Mouse (Mus musculus): ENCODE results near the gene Mta3. TPM values are rescaled to one million over a fixed set of nuclear protein-coding genes. Genes with fewer than 3 reads are reported as not detected.
A peak's percentile ranks its signal among the peaks of the same experiment; 100 is the strongest.

The Mta3 gene
- total RNA-seq, 2 experiments from 2014 or later = 35.3 to 35.6 TPM

- no peak for DNase-seq
Measured at GRCm38 (mm10) chr17:83812200-83812944, 106.4 kb downstream of the Mta3 start.

- no peak for DNase-seq
Measured at GRCm38 (mm10) chr17:83813050-83813449, 107.1 kb downstream of the Mta3 start.

- DNase-seq = no peak
Measured at GRCm38 (mm10) chr17:83816996-83817395, 111.0 kb downstream of the Mta3 start.

- DNase-seq = peak; percentile 60
Measured at GRCm38 (mm10) chr17:83819503-83819902, 113.5 kb downstream of the Mta3 start.

DNA sequence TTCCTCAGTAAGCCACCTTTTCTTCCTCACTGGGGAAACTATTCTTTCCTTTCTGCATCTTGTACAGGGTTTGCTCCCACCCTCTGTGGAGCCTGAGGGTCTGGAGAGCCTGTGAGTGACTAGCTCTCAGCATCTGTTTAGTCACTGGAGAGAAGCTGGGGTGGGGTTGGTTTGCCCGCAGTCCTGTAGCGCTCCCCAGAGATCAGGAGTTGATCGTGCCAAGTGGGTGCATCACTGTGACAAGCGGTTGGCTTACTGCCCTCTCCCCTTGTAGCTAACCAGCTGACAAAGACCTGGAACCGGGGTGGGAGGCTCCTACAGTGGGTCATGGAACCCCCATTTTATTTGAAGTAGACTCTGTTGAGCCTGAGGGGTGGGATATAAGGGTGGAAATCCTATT is 114.7 kb downstream of the Mta3 start:
- DNase-seq = no peak

DNA sequence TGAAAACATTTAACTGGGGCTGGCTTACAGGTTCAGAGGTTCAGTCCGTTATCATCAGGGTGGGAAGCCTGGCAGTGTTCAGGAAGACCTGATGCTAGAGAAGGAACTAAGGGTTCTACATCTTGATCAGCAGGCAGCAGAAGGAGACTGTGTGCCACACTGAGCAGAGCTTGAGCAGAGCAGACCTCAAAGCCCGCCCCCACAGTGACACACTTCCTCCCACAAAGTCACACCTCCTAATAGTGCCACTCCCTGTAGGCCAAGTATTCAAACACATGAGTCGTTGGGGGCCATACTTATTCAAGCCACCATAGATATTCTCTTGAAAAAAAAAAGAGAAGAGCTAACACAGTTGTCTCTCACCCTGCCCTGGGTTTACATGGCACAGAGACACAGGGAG is 115.9 kb downstream of the Mta3 start:
- no peak for DNase-seq

GRCm38 (mm10) chr17:83823835-83824234 is 117.9 kb downstream of the Mta3 start:
- DNase-seq = no peak

GRCm38 (mm10) chr17:83829356-83829755 is 123.4 kb downstream of the Mta3 start:
- no peak for DNase-seq

- no peak for DNase-seq
Measured at GRCm38 (mm10) chr17:83830616-83831292, 124.8 kb downstream of the Mta3 start.

DNA sequence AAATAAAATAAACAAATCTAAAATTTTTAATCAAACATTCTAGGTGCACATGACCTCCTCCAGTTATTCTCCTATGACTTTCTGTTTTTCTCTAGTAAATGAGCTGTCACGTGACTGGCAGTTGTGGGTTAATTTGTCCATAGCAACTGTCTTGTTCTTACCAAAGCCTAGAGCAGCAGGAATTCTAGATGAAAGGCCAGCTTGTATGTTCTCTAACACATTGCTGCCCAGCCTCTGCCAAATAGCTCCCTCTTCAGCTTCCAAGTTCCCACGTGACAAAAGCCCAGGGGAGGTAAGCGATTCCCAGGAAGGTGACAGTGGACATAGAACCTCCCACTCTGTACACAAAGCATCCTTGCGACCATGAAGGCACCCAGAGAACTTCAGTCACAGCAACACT is 128.2 kb downstream of the Mta3 start:
- peak; percentile 41 for DNase-seq

- DNase-seq = no peak
Measured at GRCm38 (mm10) chr17:83836048-83836447, 130.1 kb downstream of the Mta3 start.

DNA sequence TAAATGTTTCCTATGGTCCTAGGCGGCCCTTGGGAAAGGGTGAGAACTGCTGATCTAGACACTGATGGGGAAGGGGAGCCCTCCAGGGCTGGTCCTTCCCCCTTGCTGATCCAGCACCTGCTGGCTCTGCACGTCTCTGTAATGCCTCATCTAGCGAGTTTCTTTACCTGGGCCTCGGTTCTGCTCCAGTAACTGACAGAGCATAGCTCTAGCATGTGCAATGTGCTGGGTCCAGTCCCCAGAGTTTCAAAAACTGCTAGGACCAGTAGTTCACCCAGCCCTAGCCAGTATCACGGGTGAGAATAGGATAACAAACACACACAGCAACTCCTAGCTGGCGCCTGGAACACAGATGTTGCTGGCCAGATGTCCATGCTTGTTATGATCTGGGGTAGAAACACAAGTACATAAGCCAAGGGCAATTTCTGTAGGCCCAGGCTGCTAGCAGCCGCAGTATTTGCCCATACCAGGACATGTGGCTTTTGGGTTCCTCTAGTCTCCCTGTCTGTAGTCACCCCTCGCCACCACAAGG is 131.8 kb downstream of the Mta3 start:
- DNase-seq = no peak

DNA sequence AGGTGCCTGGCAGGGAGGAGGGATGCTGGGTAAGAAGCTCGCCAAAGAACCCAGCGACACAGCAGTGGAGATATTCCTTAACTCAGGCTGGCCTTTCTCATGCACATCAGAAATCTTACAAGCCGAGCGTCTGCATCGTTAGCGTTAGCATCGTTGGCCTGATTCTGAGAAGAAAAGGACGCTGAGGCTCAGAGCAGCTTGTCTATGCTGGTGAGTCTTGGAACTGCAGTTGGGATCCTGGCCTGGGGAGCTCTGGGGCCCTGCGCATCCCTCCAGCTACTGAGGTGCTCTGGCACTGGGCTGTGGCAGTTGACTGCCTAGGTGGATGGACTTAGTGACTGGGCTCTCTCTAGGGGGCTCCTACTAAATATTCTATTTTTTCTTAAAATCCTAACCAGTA is 133.2 kb downstream of the Mta3 start:
- DNase-seq = no peak

- no peak for DNase-seq
Measured at GRCm38 (mm10) chr17:83841011-83841410, 135.0 kb downstream of the Mta3 start.

- peak; percentile 28 for DNase-seq
Measured at GRCm38 (mm10) chr17:83843780-83844179, 137.8 kb downstream of the Mta3 start.

- no peak for DNase-seq
Measured at GRCm38 (mm10) chr17:83845538-83845937, 139.6 kb downstream of the Mta3 start.

DNA sequence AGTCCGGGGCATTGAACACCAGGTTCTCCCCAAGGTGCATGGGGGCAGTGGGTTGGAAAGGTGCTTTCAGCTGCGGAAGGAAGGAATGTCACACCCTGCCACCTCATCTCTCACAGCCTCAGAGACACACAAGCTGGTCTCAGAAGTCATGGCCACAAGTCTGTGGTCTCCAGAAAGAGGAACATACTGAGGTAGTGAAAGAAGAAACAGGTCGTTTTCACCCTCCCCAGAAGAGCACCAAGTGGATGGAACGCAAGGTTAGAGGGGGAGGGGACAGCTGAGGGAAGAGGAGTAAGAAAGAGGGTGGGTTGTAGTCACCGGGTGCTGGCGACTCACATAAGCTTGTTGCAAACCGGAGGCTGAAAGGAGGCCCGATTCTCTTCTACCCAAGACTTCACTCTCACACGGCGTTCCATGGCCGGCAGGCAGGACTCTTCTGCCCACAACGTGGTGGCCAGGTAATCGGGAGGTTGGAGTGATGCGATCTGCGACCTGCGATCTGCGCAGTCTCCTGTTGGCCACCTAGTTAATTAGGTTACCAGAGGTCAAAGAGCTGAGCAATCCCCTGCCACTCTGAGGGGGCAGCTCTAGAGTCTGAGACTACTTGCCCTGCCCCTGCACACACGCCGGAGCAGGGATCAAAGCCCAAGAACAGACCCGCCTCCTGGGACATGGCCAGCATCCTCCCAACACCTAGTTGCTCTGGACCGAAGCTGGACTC is 140.5 kb downstream of the Mta3 start:
- DNase-seq = no peak

- no peak for DNase-seq
Measured at GRCm38 (mm10) chr17:83847100-83847499, 141.1 kb downstream of the Mta3 start.

DNA sequence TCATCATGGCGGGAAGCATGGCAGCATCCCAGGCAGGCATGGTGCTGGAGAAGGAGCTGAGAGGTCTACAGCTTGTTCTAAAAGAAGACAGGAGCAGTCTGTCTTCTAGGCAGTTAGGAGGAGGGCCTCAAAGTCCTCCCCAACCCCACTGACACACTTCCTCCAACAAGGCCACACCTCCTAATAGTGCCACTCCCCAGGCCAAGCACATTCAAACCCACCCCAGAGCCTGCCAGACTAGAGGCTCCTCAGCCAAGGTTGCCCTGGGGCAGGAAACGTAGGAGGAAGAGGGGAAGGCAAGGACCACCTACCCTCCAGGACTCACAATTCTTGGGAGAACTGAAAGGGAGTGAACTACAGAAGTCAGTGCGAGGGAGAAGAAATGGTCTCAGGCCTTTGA is 141.9 kb downstream of the Mta3 start, which contains the start of gene Haao:
Gene Haao, minus strand, starts transcription at position 149 of the 400 bp plus-strand sequence.
- no peak for DNase-seq

GRCm38 (mm10) chr17:83848482-83848881 is 142.5 kb downstream of the Mta3 start:
- DNase-seq = no peak

- no peak for DNase-seq
Measured at GRCm38 (mm10) chr17:83849081-83849675, 143.2 kb downstream of the Mta3 start.

DNA sequence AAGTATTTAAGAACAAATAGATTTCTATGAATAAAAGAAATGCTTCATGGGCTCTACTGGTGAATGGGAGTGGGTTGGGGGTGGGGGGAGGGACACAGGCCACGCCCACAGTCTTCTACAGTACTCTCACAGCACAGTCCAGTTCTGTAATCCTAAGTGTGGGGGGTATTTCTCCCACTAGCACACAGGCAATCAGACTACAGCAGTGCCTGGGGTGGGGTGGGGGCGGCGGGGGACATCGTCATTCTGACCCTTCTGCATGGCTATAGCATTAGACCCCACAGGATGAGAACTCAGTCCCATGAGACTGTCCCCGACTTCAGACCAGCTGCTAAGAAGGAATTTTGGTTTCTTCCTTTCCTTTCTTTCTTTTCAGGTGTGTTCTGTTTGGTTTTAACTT is 143.8 kb downstream of the Mta3 start:
- no peak for DNase-seq

DNA sequence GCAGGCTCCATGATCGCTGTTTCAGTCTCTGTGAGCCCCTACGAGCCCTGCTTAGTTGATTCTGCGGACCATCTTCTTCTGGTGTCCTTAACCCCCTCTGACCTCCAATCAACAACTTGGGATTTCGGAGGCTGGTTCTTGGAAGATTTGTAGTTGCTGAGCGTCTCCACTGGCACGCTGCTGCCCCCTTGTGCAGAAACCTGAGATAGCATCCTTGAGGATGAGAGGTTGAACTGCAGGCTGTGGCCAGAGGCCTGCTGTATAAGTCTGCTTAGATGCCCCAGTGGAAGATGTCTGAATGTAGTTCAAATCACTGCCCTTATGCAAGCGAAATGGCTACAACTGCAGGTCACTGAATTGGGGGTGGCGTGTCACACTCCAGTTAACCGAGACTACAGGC is 144.5 kb downstream of the Mta3 start:
- DNase-seq = peak; percentile 94
